Mouse (Mus musculus): ENCODE measurements at regions not wholly inside any gene's neighbourhood (a gene's known extent, or its start where the extent isn't known, plus 50 kb on each side); places are given as distances from the start of the nearest gene placed in this dataset.

DNA sequence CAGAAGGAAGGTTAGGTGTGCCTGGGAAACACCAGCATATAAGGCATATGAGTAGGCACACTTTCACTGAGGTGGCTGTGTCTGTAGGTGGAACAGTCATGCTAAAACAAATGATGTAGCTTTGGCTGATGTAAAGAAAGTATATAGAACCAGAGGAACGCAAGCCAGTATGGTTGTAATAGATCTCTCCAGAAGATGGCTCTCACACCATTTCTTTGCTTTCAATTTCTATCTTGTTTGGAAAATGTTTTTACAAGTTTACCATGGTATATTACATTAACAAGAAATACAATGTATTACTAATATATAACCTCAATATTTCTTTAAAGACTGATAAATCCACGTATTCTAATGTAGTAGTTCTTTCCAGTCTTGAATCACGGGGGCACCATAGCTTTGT lies 304.4 kb upstream of the Btbd3 start:
- TF ChIP-seq POLR2A (IDR thresholded peaks at IDR 0.05; ENCODE audit: borderline replicate concordance, extremely low read depth, low read depth, low read length), result no peak
- TF ChIP-seq CTCF (IDR thresholded peaks at IDR 0.05; ENCODE audit: insufficient read depth, low read length), result no peak

Data from lung, adult 2 months (tissue).